Mouse (Mus musculus) cerebellum, adult 11-12 months (tissue): ENCODE data around the gene Slc22a1.

ENCODE experiments used
- DNase-seq: peaks from one replicate; pipeline ENCODE4 v3.0.0; 2022

Gene Slc22a1

GRCm38 (mm10) chr17:12630976-12631730, 44.5 kb downstream of the Slc22a1 start:
- no peak for DNase-seq

DNA sequence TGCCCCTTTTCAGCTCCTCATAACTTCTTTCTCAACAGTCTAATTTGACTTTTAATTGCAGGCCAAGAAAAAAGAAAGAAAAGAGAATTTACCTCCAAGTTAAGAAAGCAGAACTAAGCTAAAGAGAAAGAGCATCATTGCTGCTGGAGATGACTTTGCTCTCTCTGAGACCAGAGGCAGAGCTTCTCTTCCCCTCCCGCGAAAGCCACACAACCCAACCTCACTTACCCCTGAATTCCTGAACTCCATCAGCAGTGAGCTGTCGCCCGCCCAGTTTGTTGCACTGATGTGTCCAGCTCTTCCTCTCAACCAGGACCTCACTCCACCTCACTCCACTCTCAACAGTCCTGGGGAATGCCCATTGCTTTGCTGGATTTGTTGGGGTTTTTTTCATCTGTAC, 47.6 kb downstream of the Slc22a1 start:
- DNase-seq = no peak

- no peak for DNase-seq
Observed at GRCm38 (mm10) chr17:12619641-12620040, 56.0 kb downstream of the Slc22a1 start.

GRCm38 (mm10) chr17:12615429-12615828, 60.2 kb downstream of the Slc22a1 start:
- DNase-seq = no peak

DNA sequence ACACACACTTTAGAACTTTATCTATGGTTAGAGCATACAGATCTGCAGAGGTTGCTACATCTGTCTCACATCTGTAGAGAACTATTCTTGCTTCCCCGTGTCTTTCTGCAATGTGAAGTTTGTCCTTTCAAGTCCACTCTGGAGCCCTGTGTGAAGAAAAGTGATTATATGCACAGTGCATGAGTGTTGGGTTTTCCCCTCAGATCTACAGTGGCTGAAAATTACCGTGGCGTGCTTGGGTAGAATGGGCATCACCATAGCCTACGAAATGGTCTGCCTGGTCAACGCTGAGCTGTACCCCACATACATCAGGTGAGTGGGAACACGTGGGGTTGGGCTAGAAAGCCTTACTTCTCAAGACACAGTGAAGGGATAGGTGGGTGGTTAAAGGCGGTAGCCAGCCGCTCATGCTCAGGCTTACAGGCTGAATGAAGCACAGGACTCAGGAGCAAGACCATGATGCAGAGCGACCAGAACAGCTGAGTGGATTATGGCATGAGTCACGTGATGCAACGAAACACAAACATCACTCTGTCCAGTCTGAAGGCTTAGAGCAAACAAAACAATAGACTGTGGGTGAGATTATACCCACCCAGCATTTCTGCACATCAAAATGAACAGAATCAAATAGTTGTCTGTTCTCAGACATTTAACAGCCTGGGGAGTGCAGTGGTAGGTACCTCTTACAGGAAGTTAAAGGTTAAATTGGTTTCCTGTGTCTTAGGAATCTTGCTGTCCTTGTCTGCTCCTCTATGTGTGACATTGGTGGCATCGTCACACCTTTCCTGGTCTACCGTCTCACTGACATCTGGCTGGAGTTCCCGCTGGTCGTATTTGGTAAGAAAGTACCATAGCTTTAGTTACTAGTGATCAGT, 60.9 kb downstream of the Slc22a1 start:
- DNase-seq = no peak

DNA sequence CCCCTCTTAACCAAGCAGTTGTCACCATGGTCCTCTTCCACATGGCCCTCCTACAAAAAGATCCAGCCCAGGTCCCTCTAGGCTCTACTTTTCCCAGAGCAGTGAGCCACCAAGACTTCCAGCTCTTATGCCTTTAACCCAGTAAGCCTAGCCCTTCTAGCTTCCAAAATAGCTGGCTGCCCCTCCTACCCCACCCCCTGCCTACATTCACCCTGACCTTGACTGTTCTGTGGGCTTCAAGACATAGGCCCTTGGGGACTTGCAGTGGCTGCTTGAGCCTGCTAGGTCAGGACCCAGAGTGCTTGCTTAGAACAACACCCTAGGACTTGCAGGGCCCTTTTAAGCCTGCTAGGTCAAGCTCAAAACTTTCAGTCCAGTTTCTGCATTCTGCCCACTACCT, 68.4 kb downstream of the Slc22a1 start:
- DNase-seq = no peak

GRCm38 (mm10) chr17:12606634-12607033, 69.0 kb downstream of the Slc22a1 start:
- DNase-seq = no peak
